Mouse (Mus musculus) brain, embryonic 14.5 days (tissue): ENCODE measurements at regions not wholly inside any gene's neighbourhood (a gene's known extent, or its start where the extent isn't known, plus 50 kb on each side); places are given as distances from the start of the nearest gene placed in this dataset.

Experiments
- CTCF ChIP-seq: fragments of 200-500 bp; IDR thresholded peaks from 2 replicates; pipeline ENCODE4 v1.5.1; 2012; ENCODE audit warnings: inconsistent platforms, mild to moderate bottlenecking, moderate library complexity, borderline replicate concordance; ENCODE audit not compliant: insufficient read depth, insufficient read length; ENCODE audit errors: extremely low read depth
- POLR2A ChIP-seq: fragments of 200-500 bp; IDR thresholded peaks from 2 replicates; pipeline ENCODE4 v1.6.1; 2012; ENCODE audit warnings: mild to moderate bottlenecking, inconsistent platforms, borderline replicate concordance; ENCODE audit not compliant: poor library complexity, insufficient read depth, insufficient read length, severe bottlenecking; ENCODE audit errors: extremely low read depth

- TF ChIP-seq POLR2A (no peak), CTCF (no peak)
Measured at GRCm38 (mm10) chr17:4291418-4291817, 595.4 kb upstream of the Nox3 start.
